In genomic region chr9:18278693-18279092, GRCm38 (mm10) we compare ENCODE assay signal across 7 mouse cellular contexts. TPM values are rescaled to one million over a fixed set of nuclear protein-coding genes. Genes with fewer than 3 reads are reported as not detected.
DNase-seq lines count a peak whose midpoint lies in the region; ATAC-seq and TF ChIP-seq lines count a peak whose summit lies in the region.
"Not testable (repeated sequence)": the region's sequence is repeated elsewhere in the genome, so short reads cannot be mapped to it uniquely, and the experiment has no call there.

No protein-coding gene starts in this region.

- intact Hi-C loops in heart, adult 2 months (cut with DNase I) = not testable (repeated sequence)

- TF ChIP-seq POLR2A in CH12.LX (IDR thresholded peaks at IDR 0.05; ENCODE audit: low read depth, low read length); MEL (IDR thresholded peaks at IDR 0.05; ENCODE audit: control insufficient read depth in 1 of 2, insufficient read depth in 1 of 2, low read depth in 1 of 2, low read length in 2 of 2, poor library complexity in 1 of 2); heart, adult 2 months (IDR thresholded peaks at IDR 0.05; ENCODE audit: insufficient read depth, low read depth, low read length): not testable (repeated sequence)

- 29% methylated on average over 5 of the region's 5 CpGs for WGBS in heart, adult 2 months
- WGBS in kidney, postnatal 0 days = 25% methylated on average over 5 of the region's 5 CpGs
- WGBS in liver, postnatal 0 days (ENCODE audit: insufficient replicate concordance) = 37% methylated on average over 5 of the region's 5 CpGs
- WGBS in midbrain, postnatal 0 days = 28% methylated on average over 5 of the region's 5 CpGs

- TF ChIP-seq CTCF in CH12.LX (conservative IDR thresholded peaks at IDR 0.05 in 1 of 2, IDR thresholded peaks at IDR 0.05 in 1 of 2; ENCODE audit: low read depth in 2 of 2, low read length in 2 of 2) (peak; percentile 20 to 47; a peak in 3 of 4 replicates), MEL (IDR thresholded peaks at IDR 0.05 in 2 of 3, conservative IDR thresholded peaks at IDR 0.05 in 1 of 3; ENCODE audit: control insufficient read depth in 1 of 3, insufficient read depth in 1 of 3, low read depth in 2 of 3, low read length in 3 of 3, poor library complexity in 1 of 3, severe bottlenecking in 1 of 3) (peak; percentile 42 to 78 (median 59))
- TF ChIP-seq CTCF in heart, adult 2 months (IDR thresholded peaks at IDR 0.05) = peak; percentile 53
- peak; percentile 55 for TF ChIP-seq CTCF in kidney, postnatal 0 days (IDR thresholded peaks at IDR 0.05; ENCODE audit: low read depth)
- peak; percentile 50 for TF ChIP-seq CTCF in liver, postnatal 0 days (IDR thresholded peaks at IDR 0.05; ENCODE audit: low read depth)
- TF ChIP-seq CTCF in midbrain, postnatal 0 days (IDR thresholded peaks at IDR 0.05) = peak; percentile 65

- ATAC-seq in common myeloid progenitor, adult 5-6 weeks (replicated peaks; ENCODE audit: low read depth, poor library complexity, severe bottlenecking) = 0 out of 2 replicates have a peak, but pooled peaks have one; percentile 39
- not testable (repeated sequence) for ATAC-seq in kidney, postnatal 0 days (replicated peaks; ENCODE audit: low FRiP score, low read depth); liver, postnatal 0 days; midbrain, postnatal 0 days (ENCODE audit: low FRiP score)

- not testable (repeated sequence) for H3K27me3 ChIP-seq in CH12.LX (replicated peaks); MEL (ENCODE audit: control insufficient read depth in 1 of 2, insufficient read depth in 2 of 2, low read length in 2 of 2); heart, adult 2 months (ENCODE audit: control insufficient read depth, insufficient read depth, low read length); kidney, postnatal 0 days (ENCODE audit: insufficient read depth, low read length); liver, postnatal 0 days (ENCODE audit: insufficient read depth, low read length); midbrain, postnatal 0 days (ENCODE audit: insufficient read depth, low read length)

- TF ChIP-seq RAD21 in CH12.LX (IDR thresholded peaks at IDR 0.05; ENCODE audit: low read depth, low read length) (peak; percentile 4), MEL (IDR thresholded peaks at IDR 0.05; ENCODE audit: low read depth, low read length) (peak; percentile 35)

- in situ Hi-C loops in CH12.LX (cut with MboI; ENCODE audit: low pct_ligation_motif_present, low pct_unique_long_range_greater_than_20kb, low sequenced_read_pairs) = not testable (repeated sequence)

- not testable (repeated sequence) for H3K36me3 ChIP-seq in CH12.LX (replicated peaks in 1 of 2; ENCODE audit: control insufficient read depth in 1 of 2, insufficient read depth in 1 of 2, low read length in 1 of 2); MEL (ENCODE audit: control insufficient read depth in 1 of 2, insufficient read depth in 2 of 2, low read length in 2 of 2); heart, adult 2 months (ENCODE audit: control insufficient read depth, insufficient read depth, low read length); kidney, postnatal 0 days (ENCODE audit: insufficient read depth, low read length); liver, postnatal 0 days (replicated peaks; ENCODE audit: insufficient read depth, low read length); midbrain, postnatal 0 days (ENCODE audit: insufficient read depth, low read length)

- H3K4me2 ChIP-seq in CH12.LX (ENCODE audit: insufficient read depth, low read depth, poor library complexity, severe bottlenecking); kidney, postnatal 0 days (ENCODE audit: low read length); liver, postnatal 0 days (ENCODE audit: low read depth, low read length); midbrain, postnatal 0 days (ENCODE audit: low read depth, low read length, poor library complexity, severe bottlenecking): not testable (repeated sequence)

- H3K9ac ChIP-seq in CH12.LX (ENCODE audit: insufficient read depth, low read depth); MEL (ENCODE audit: control insufficient read depth, low read depth, low read length, poor library complexity, severe bottlenecking); heart, adult 2 months (ENCODE audit: low read depth, low read length); kidney, postnatal 0 days (ENCODE audit: low read depth, low read length); liver, postnatal 0 days (replicated peaks); midbrain, postnatal 0 days (replicated peaks; ENCODE audit: low read length, poor library complexity, severe bottlenecking): not testable (repeated sequence)

- not testable (repeated sequence) for TF ChIP-seq EP300 in CH12.LX (IDR thresholded peaks at IDR 0.05; ENCODE audit: low read length); MEL (IDR thresholded peaks at IDR 0.05; ENCODE audit: low read depth in 1 of 2, low read length in 2 of 2); heart, adult 2 months (IDR thresholded peaks at IDR 0.05; ENCODE audit: insufficient read depth, low read depth, low read length); liver, postnatal 0 days (IDR thresholded peaks at IDR 0.05; ENCODE audit: low read depth)

- H3K4me3 ChIP-seq in CH12.LX (replicated peaks in 1 of 3; ENCODE audit: low read depth in 2 of 3, low read length in 2 of 3, poor library complexity in 1 of 3); MEL (ENCODE audit: control insufficient read depth in 1 of 2, insufficient read depth in 1 of 2, low read depth in 2 of 2, low read length in 2 of 2); heart, adult 2 months; kidney, postnatal 0 days (replicated peaks; ENCODE audit: low read depth, low read length); liver, postnatal 0 days (ENCODE audit: low read depth, low read length); midbrain, postnatal 0 days (ENCODE audit: low read depth, low read length): not testable (repeated sequence)

- not testable (repeated sequence) for H3K79me2 ChIP-seq in CH12.LX (replicated peaks; ENCODE audit: control insufficient read depth, extremely low read depth, insufficient read depth, poor library complexity, severe bottlenecking); MEL (ENCODE audit: control insufficient read depth, insufficient read depth, low read length, poor library complexity); heart, adult 2 months (replicated peaks; ENCODE audit: control insufficient read depth, insufficient read depth, low read length)

- dilution Hi-C loops in CH12.LX (cut with MboI; ENCODE audit: extremely low pct_ligation_motif_present, extremely low pct_unique_long_range_greater_than_20kb, low sequenced_read_pairs) = not testable (repeated sequence)

- not testable (repeated sequence) for H3K4me1 ChIP-seq in CH12.LX (ENCODE audit: control insufficient read depth in 1 of 2, insufficient read depth in 2 of 2); MEL (ENCODE audit: control insufficient read depth in 1 of 2, insufficient read depth in 2 of 2, low read length in 2 of 2); heart, adult 2 months (ENCODE audit: control insufficient read depth, insufficient read depth, low read length); kidney, postnatal 0 days (replicated peaks; ENCODE audit: insufficient read depth, low read length); liver, postnatal 0 days (ENCODE audit: insufficient read depth); midbrain, postnatal 0 days (ENCODE audit: insufficient read depth, low read length)

- not testable (repeated sequence) for DNase-seq in CH12.LX (ENCODE audit: extremely low read depth); heart, adult 2 months; kidney, postnatal 0 days (ENCODE audit: low spot score); liver, postnatal 0 days; midbrain, postnatal 0 days (ENCODE audit: low spot score)
- peak; percentile 34 for DNase-seq in MEL (ENCODE audit: low read depth, low spot score)

- not testable (repeated sequence) for H3K9me3 ChIP-seq in CH12.LX (replicated peaks; ENCODE audit: low read length); MEL (replicated peaks; ENCODE audit: insufficient read depth, low read length); kidney, postnatal 0 days (replicated peaks; ENCODE audit: low read length); liver, postnatal 0 days (ENCODE audit: low read length); midbrain, postnatal 0 days (ENCODE audit: low read length)

- H3K27ac ChIP-seq in CH12.LX (ENCODE audit: insufficient read depth, low read depth); MEL (ENCODE audit: control insufficient read depth, low read depth, low read length); heart, adult 2 months; kidney, postnatal 0 days; liver, postnatal 0 days (ENCODE audit: low read depth); midbrain, postnatal 0 days (ENCODE audit: low read depth, low read length): not testable (repeated sequence)

RNA-seq across cellular contexts. Expression of gene Chordc1, which starts 13.2 kb away (rescaled TPM):
- total RNA-seq in CH12.LX (2012; rRNA removed) = 95.1 and 129 TPM in 2 replicates
- total RNA-seq in CH12.LX (2014; rRNA removed) = 59.3 and 85.6 TPM in 2 replicates
- polyA plus RNA-seq in CH12.LX (2012; ENCODE audit: insufficient read length, low read depth) = 124 and 160 TPM in 2 replicates
- total RNA-seq in MEL (2012; rRNA removed) = 247 and 299 TPM in 2 replicates
- 100 to 1,000 TPM; 207 to 287 TPM for polyA plus RNA-seq in MEL (2012; ENCODE audit: insufficient read depth in 1 of 2, insufficient read length in 2 of 2, low read depth in 1 of 2, low replicate concordance in 2 of 2, missing spikeins in 1 of 2)
- 98.5 and 106 TPM in 2 replicates for total RNA-seq in common myeloid progenitor, adult 5-6 weeks (2017)
- total RNA-seq in heart, adult 2 months (2021) = 10 to 100 TPM; 57.3 to 65.6 TPM
- polyA plus RNA-seq in heart, adult 2 months (2012; rRNA removed) = 23.8 and 37.8 TPM in 2 replicates
- 68.9 and 80.5 TPM in 2 replicates for polyA plus RNA-seq in kidney, postnatal 0 days (2015; fragmentation: Nextera tagmentation; extraction: Ambion mirVana)
- 24.9 and 25.8 TPM in 2 replicates for polyA plus RNA-seq in liver, postnatal 0 days (2015; fragmentation: Nextera tagmentation; extraction: Ambion mirVana)
- 43.9 and 49.4 TPM in 2 replicates for total RNA-seq in midbrain, postnatal 0 days (2014; rRNA removed)
- polyA plus RNA-seq in midbrain, postnatal 0 days (2015; fragmentation: Nextera tagmentation; extraction: Ambion mirVana) = 56.1 and 60.6 TPM in 2 replicates
